Mouse (Mus musculus) cerebellum, adult 18-20 months (tissue): Measurements from ENCODE around the gene Clstn2.

Experiments used
- DNase-seq, 2 experiments: peaks; one replicate each; pipeline ENCODE4 v3.0.0; 2021

The Clstn2 gene

DNA sequence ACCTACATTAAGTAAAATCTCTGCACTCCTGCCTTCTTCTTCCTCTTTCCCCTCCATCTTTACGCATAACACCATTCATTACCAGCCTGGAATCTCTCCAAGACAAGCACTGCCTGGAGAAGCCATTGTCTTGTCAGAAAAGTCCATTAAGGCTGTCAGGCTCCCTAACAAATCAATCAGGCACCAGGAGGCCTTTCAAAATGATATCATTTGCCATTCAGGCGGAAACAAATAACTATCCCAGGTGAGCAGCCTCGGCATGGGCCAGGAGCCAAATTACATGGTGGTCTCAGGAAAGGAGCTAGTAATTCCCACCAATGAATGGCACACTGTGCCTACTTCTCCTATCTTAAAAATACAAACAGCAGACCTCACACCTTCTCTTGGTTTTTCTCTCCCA is 260.6 kb downstream of the Clstn2 start:
- DNase-seq = no peak

DNA sequence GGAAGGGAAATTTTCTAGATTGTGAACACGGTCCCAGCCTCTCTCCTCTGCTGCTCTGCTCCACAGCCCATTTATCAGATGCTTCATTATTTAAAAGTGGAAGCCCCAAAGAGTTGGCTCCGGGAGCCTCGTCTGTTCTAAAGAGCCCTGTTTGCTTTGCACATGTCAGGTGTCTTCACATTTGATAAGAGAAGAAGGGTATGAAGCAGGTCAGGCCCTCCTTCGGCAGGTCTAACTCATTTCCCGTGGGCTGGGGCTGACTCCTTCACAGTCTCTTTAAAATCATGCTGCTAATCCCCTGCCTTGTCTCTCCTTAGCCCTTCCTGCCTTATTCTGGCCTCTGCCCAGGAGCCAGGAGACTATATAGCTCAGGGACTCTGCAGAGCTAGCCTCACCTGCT is 263.6 kb downstream of the Clstn2 start:
- DNase-seq = no peak

DNA sequence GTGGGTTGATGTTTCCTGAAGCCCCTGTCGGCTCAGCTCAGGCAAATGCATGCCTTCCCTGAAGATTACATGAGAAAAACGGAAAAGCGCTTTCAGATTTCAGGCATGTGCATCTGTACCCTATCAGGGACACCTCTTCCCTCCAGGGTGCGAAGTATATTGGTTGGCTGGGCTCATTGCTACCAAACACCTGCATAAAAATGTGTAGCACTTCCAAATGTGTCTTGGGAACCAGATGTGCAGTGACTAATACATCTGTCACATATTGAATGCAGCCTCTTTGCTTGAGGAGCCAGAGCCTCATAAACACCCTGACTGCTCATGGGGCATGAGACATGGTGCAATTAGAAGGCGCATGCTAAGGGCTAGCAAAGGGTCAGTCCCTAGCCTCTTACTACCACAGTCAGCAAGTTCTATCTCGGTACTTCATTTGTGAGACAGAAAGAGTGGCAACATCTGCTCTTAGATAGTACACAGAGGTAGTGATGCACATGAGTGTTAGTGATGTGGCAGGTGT is 267.7 kb downstream of the Clstn2 start:
- DNase-seq = no peak

DNA sequence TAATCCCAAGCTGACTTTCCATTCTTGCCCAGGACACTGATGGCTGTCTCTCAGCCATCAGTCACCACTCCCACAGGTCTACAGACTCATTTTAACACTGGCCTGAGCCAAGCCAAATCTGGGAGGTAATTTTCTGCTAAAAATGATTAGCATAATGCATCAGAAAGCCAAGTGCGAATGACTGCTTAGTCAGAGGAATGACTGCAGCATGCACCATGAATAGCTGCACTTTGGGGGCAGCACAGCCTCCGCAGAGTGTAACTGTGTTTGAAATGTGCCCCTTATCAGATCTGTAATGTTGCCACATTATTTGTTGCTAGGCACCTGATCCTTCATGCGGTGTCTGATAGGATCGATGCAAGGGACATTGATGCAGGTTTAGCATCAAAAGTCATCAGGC is 269.9 kb downstream of the Clstn2 start:
- DNase-seq = no peak

DNA sequence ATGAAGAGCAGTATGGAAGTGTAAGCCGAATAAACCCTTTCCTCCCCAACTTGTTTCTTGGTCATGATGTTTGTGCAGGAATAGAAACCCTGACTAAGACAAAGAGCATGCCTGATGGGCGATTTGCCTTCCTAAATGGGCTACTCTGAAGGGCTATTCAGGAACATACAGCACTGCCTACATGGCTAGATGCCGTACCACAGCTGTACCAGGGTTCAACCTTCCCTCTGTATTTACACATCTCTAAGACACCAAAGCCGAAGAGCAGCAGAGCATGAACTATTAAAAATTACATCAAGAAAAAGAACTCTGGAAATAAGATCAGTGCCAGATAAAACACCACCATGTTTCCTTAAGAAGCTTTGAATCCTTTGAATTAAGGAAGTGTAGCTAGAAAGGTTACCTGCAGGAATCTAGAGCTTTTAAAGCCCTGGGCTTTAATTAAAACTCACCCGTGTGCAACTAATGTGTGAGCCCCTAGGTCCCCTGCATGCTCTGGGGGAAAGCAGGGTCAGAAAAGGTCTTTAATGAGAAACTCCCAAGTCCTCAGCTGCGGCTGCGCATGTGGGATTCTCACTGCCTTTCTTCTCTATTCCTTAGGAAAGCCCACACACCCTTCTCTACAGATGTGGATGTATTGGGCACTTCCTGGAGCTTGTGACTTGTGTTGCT is 277.2 kb downstream of the Clstn2 start:
- no peak for DNase-seq

DNA sequence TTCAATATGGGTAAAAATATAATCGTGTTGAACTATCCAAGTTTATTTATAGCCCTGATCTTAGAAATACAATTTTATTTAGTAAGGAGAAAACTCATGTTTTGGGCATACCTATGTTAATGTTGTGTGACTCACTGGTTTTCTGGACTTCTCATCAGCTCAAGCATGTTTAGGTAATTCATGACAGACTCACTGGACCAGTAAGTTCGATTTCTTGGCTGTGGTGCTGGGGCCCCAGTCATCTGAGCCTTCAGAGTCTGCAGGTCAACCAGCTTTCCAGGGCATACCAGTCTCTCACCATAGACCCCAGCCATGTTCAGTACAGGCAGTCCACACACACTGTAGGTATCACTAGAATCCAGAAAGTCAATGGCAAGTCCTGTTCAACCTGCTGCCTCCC is 279.3 kb downstream of the Clstn2 start:
- DNase-seq = no peak

DNA sequence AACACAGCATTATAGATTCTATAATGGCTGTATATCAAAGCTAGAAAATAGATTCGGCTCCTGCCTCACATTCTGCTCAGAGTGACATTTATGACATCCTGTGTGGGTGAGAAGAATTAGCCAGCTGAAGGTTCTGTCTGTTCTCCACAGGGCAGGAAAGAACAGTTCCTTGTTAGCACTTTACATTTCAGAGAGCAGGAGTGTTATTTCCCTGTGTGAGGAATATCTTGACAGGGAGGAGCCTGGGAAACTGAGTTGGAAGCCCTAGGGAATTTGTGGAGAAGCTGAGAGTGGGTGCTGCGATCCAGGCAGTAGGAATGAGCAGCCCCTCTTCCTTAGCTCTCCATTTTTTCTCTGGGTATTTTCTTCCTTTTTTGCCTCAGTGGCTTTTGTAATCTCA is 286.4 kb downstream of the Clstn2 start:
- no peak for DNase-seq

DNA sequence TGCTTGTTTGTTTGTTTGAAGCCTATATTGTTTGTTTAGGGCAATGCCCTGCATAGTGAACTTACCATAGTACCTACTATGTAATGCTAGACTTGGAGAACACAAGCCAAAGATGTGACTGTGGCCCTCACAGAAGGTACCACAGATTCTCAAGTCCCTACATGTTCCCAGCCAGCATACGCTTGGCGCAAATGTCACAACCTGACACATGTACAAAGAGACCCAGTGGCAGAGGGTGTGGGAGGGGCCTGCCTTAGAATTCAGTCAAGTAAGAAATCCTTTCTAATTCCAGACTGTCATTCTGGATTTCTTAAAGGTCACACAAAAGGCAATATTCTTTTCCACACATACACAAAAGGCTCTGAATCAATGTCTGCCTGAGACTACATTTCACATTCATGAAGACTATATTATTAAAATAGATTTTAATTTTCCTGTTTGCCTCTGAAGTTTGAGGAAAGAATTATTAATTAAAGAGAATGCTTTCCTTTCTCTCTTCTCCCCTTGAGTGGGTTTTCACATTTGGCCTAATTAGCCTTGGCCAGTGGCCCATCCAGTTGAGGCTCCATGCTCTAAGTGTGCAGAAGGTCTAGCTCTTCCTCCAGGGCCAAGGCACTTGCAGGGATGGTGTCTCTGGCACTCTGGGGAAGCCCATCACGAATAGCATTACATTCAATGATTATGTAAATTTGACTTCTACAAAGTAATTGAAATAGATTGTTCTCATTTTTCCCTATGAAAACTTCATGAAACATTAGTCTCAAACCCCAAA is 305.1 kb downstream of the Clstn2 start:
- DNase-seq = no peak

DNA sequence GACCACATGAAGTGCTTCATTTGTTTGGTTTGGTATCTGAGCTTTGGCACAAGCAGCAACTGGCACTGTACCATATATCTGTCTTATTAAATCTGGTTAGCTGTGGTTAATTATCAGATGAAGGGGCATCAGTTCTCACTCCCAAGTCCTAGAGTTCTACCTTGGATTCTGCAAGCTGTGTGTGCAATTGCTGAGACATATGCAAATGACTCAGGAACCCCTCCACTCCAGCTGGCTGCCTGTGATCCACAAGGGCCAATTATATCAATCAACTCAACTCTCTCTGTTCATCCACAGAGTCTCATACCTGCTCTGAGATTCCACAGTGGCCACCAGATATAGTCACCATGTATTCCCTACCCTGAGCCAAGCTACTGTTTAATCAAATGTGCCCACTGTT is 315.3 kb downstream of the Clstn2 start:
- DNase-seq = no peak

DNA sequence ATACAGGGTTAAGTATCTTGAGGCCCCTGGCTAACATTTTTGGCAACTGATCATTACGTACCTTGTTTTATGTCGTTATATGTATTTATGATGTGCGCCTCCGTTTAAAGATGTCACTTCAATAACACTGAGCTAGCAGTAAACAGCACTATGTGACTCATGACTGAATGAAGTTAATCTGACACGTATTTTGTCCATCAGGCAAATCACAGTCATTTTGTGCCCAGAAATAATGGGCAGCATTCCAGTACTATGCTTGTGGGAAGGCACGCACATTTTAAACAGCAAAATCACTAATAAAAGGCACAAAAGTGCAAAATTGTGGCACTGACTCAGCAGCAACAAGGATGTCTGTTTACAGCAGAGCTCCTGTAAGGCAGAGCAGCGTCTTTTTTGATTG is 316.0 kb downstream of the Clstn2 start:
- DNase-seq = no peak

DNA sequence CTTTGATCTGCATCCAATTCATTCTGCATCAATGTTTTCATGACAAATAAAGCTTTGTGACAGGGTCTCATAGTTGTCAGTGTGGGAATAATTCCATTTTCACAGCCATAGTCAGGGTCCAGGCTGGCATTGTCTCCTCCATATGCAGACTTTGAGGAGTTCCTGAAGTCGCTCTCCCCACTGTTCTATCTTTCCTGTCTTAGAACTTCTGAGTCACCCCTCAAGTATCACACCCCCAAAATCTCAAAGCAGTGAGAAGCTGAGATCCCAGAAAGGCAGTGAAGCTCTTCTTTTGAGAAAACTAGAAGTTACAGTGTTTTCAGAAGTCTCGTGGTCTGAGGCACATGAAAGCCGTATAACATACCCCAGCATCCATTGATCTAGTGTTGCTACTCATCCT is 320.1 kb downstream of the Clstn2 start:
- no peak for DNase-seq

DNA sequence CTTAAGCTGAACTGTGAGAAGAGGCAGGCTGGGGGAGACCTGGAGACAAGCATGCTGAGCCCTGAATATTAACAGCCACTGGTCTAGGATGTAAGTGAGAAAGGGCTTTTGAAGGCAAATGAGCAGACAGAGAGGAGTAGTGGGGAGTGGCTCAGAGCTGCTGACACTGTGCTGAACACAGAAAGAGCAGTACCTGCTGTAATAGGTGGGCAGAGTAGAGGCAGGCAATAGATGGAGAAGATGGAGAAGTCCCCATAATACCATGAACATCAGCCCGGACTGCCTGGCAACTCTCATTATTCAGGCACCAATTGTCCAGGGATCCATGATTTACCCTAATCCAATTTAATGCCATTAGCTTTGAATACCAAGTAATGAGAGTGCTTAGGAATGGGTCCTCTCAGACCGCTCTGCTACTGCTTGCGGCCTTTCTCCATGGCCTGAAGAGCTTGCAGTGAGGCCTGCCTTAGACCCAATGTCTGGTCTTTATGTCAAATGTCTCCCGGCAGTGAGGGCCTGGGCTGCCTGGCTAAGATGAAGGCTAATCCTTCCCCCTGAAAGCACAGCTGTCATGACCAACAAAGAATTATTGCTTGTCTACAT is 329.0 kb downstream of the Clstn2 start:
- DNase-seq = no peak

DNA sequence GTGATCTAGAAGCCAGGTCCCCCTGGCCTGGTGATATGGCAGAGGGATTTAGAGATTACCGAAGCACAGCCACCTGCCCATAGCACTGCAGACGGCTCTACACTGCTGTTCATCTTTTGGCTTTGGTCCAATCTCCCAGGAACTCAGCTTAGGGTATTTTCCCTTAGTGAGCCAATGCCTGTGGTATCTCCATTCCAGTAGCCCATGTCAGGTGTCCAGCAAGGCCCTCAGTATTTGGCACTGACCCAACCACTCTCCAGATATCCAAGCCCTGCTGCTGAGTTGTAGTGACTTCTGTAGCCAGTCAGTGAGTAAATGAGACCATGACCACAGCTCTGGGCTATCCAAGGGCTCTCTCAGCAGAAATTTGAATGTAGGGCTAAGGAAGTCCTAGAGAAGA is 330.0 kb downstream of the Clstn2 start:
- peak in 1 of 2 experiments; percentile 14 for DNase-seq

DNA sequence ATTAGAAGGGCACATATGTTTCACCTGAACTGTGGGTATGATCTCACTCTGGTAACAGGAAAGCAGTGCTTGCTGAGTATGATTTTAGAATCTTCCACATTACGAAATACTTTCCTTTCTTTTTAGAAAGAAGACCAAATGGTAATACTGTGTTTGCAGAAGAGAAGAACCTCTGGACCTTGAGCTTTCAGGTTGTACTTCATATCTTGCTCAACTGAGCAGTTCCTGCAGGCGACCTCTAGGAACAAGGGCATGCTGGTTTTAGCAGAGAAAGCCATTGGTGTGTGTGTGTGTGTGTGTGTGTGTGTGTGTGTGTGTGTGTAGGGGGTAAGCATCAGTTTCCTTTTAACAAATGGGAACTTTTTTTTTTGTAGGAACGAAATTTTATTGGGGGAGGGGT is 333.0 kb downstream of the Clstn2 start:
- no peak for DNase-seq

DNA sequence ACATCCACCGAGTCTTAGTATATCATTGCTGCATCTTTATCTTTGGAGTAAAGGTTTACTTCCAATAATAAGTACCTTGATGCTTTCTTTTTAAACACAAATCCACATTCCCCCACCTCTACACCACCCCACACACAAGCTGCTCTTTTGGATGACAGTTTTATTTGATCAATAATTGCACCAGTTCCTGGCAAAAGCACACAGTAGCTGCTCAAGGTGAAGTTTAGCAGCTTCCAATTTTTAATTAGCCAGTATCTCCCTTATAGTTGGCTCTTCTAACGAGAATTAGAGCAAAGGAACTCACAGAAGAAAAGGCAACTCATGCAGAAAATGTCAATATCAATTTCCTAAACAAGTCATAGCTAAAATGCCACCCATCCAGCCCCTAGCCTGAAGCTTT is 334.0 kb downstream of the Clstn2 start:
- DNase-seq = no peak

DNA sequence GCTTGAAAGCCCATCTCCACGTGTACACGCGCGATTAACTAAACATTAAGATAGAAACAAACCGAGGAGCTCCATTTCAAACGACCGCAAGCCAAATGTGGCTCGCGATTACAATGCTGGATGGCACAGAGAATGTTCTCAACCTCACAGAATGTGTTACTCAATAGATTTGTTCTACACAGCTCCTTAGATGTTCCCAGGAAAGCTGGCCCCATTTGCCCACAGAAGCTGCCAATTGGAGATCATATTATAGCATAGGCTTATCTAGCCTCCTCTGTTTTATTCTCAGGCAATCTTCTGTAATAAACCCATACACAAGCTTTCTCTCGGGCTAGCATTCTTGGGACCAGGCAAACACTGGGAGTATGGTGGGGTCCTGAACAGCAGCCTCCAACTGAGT is 334.9 kb downstream of the Clstn2 start:
- no peak for DNase-seq

DNA sequence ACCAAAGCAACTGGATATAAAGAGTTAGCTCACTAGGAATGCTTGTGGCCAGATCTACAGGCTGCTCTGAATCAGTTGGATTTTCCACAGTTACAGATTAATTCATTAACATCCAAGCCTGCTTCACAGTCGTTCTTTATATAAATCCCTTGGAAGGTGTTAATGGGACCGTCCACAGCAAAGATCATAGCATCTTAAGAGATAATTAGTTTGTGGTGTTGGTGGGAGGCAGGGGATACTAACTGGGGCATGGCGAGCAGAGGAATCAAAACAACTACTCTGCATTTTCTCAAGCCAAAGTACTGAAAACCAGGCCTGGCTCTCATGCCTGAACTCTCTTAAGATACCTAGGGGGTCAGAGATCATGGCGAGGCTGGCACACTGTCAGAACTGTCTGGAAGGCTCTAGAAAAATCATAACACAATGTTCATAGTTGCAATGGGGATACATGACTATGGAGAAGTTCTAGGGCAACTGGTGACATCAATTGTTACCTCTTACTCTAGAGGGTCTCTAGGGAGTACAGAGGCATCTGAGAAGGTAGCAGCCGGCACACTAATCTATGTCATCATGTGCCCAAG is 336.2 kb downstream of the Clstn2 start:
- DNase-seq = no peak

DNA sequence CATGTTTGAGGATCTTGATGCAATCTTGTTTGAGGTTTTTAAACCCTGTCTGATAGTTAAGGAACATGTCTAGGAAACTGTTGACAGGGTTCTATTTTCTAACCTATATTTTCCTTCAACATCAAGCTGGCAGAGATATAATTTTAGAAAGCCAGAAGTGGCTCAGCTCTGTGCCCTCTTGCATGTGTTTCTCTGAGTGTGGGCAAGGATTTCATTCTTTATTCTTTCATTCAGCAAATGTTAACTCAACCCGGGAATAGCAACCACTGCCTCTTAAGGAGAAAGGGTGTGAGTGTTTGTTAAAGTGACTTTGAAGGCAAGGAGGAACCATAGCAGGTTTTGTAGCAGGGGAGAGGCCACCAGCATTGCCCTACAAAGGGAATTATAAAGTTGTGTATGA is 337.7 kb downstream of the Clstn2 start:
- DNase-seq = no peak

DNA sequence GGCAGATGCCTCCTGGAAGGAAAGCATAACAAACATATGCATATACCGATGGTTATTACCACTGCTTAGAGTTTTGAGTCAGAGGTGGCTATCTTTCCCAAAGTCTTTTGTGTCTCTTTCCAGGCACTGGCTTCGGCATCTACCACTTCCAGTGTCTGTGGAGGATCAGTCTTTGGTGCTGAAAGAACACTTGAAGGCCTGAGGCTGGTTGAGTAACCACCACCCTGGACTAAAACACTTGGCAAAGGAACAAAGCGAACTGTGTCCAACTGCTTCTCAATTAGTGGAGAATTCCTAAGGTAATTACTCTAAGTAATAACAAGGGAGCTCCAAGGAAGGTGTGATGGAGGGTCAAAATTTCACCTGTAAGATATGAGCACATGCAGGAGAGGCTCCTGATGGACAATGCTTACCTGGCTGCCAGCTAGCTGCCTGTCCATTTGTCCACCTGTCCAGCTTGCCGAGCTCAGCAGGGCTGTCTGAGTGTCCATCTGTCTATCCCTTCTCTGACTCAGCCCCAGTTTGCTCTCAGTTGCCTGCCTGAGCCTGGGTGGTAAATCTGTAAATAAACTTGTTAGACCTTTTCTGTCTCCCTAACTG is 346.1 kb downstream of the Clstn2 start:
- peak; percentile 53 to 56 for DNase-seq

DNA sequence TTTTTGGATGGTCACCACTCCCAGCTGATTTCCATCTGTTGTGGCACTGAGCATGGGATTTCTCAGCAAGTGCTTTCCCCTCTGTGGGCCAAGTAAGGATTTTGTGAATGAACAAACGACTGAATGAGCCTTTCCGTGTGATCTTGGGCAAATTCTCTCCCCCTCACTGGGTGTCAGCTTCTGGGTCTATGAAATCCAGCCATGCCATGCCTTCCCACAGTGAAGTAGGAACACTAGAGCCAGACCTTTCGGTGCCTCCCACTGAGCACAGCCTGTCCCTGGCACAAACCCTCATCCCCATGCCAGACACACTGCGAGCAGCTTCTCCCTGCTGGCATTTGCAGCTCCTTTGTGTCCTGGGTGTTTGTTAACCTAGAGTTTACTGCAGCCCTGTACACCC is 347.3 kb downstream of the Clstn2 start:
- DNase-seq = peak; percentile 89 to 93

DNA sequence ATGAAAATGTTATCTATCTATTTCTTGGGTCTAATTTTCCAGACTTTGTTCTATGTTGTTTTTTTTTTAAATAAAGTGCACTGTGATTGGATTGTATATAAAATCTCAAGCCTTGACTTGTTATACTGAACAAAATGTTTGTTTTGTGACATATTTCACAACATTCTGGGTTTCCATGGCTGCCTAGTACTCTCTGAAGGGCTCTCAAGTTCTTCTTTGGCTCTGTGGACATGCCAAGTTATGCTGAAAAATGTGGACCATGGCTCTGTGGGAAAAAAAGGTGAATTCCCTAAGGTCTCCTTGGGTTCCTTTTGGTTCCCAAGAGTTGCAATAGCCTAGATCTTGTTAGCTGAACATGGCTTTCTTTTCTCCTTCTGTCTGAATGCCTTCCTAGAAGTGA is 353.1 kb downstream of the Clstn2 start:
- no peak for DNase-seq

DNA sequence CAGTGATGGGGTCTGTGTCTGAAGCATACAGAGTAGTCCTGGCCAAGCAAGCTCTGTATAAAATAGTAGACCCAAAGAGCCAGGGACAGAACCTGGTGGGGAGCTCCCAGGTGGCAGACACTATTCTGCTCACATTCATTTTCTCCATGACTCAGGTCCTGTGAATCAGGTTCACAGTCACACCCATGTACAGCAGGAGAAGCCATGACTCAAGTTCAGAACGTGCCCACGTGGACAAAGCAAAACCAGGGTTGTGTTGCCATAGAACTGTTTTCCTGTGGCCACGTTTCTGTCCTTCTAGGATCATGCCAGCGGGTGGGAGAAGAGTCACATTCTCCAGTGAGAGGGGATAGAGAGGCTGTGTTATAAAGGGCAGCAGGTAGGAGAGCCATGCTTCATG is 353.9 kb downstream of the Clstn2 start:
- no peak for DNase-seq

DNA sequence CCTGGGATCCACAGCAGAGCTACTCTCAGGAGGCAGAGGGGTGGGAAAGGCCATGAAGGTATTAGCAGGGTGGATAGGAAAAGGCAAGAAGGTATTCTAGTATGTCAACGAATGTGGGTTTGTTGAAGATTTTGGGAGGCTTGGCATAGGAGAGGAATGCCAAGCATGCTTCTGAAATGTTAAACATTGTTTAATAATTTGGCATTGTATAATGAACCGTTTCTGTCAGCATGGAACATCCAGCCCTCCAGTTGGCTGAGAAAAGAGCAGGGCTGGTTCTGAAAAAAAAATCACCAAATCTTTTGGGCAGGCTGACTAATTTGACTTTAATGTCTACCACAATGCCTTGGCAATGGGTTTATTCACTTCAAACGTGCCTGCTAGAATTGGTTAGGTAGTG is 355.9 kb downstream of the Clstn2 start:
- no peak for DNase-seq
